Mouse (Mus musculus) midbrain, embryonic 11.5 days (tissue): ENCODE results near the gene Olfr923. TPM values are rescaled to one million over a fixed set of nuclear protein-coding genes. Genes with fewer than 3 reads are reported as not detected.
"Not testable (repeated sequence)": the region's sequence is repeated elsewhere in the genome, so short reads cannot be mapped to it uniquely, and the experiment has no call there.

Source experiments
- ATAC-seq: fragments of 200-750 bp; cut with Nextera tagmentation; 2 replicates; pipeline ENCODE4 v1.8.0; 2017; ENCODE audit warnings: moderate TSS enrichment, moderate library complexity; ENCODE audit not compliant: low FRiP score
- DNase-seq: peaks from one replicate; pipeline ENCODE4 v3.0.0; 2015; ENCODE audit warnings: low spot score; ENCODE audit errors: missing footprints
- H3K27ac ChIP-seq: fragments of 300-500 bp; sonication (generic); 2 replicates; pipeline ENCODE4 v1.5.1; 2014; ENCODE audit warnings: low read depth, low read length
- H3K27me3 ChIP-seq: fragments of 300-500 bp; sonication (generic); 2 replicates; pipeline ENCODE4 v1.6.1; 2014; ENCODE audit warnings: mild to moderate bottlenecking, low read length, moderate library complexity, mixed read lengths; ENCODE audit not compliant: control insufficient read depth, insufficient read depth
- H3K36me3 ChIP-seq: fragments of 300-500 bp; sonication (generic); 2 replicates; pipeline ENCODE4 v1.6.1; 2014; ENCODE audit warnings: mild to moderate bottlenecking, low read length, moderate library complexity, mixed read lengths; ENCODE audit not compliant: control insufficient read depth, insufficient read depth
- H3K4me1 ChIP-seq: fragments of 300-500 bp; sonication (generic); 2 replicates; pipeline ENCODE4 v1.6.1; 2014; ENCODE audit warnings: low read length; ENCODE audit not compliant: control insufficient read depth, insufficient read depth
- H3K4me2 ChIP-seq: fragments of 300-500 bp; sonication (generic); 2 replicates; pipeline ENCODE4 v1.6.1; 2014; ENCODE audit warnings: mild to moderate bottlenecking, moderate library complexity
- H3K4me3 ChIP-seq: fragments of 300-500 bp; sonication (generic); 2 replicates; pipeline ENCODE4 v1.5.1; 2014; ENCODE audit warnings: low read depth, low read length
- H3K9ac ChIP-seq: fragments of 300-500 bp; sonication (generic); 2 replicates; pipeline ENCODE4 v1.6.1; 2014; ENCODE audit warnings: low read length
- H3K9me3 ChIP-seq: fragments of 300-500 bp; sonication (generic); 2 replicates; pipeline ENCODE4 v1.6.1; 2016; ENCODE audit warnings: low read length; ENCODE audit not compliant: control insufficient read depth
- WGBS: fragments of 180-500 bp; shearing (Covaris S2); extraction: QIAGEN DNeasy Blood & Tissue Kit; methylation state at CpG from one replicate; pipeline ENCODE4 v1.1.7; 2014; 5-methylcytosine and 5-hydroxymethylcytosine counted together
- polyA plus RNA-seq: library from polyadenylated mRNA; unstranded; fragments of >200 nt; fragmentation: Nextera tagmentation; extraction: Ambion mirVana; gene quantifications from 2 replicates; pipeline ENCODE4 v1.2.1, GENCODE M21; 2014

Olfr923 gene
- polyA plus RNA-seq, result not detected in 2 replicates

GRCm38 (mm10) chr9:38826245-38826644 is at the start of gene Olfr923:
Olfr923 (plus strand) TSS chr9:38826545.
- H3K27ac ChIP-seq, result no peak within 1 kb of the TSS
- no peaks in the 10 kb centered on the region for H3K36me3 ChIP-seq
- H3K4me1 ChIP-seq, result no peaks in the 10 kb centered on the region
- ATAC-seq (no peak), DNase-seq (peak; percentile 17)
- H3K4me2 ChIP-seq, result no peak within 1 kb of the TSS
- 80% methylated on average over 1 of the region's 1 CpGs for WGBS
- no peaks in the 10 kb centered on the region for H3K9me3 ChIP-seq
- H3K27me3 ChIP-seq, result no peaks in the 10 kb centered on the region
- H3K9ac ChIP-seq, result no peak within 1 kb of the TSS
- H3K4me3 ChIP-seq, result no peak within 1 kb of the TSS

- ATAC-seq (no peak), DNase-seq (no peak)
- H3K9me3 ChIP-seq, result no peaks in the 10 kb centered on the region
- 92% methylated on average over 2 of the region's 2 CpGs for WGBS
- no peak overlapping the region for H3K4me2 ChIP-seq
- H3K36me3 ChIP-seq, result no peaks in the 10 kb centered on the region
- no peak overlapping the region for H3K9ac ChIP-seq
- H3K4me1 ChIP-seq, result no peaks in the 10 kb centered on the region
- H3K4me3 ChIP-seq, result no peak overlapping the region
- no peak overlapping the region for H3K27ac ChIP-seq
- no peaks in the 10 kb centered on the region for H3K27me3 ChIP-seq
Observed at GRCm38 (mm10) chr9:38792689-38793088, 33.7 kb upstream of the Olfr923 start.

GRCm38 (mm10) chr9:38805696-38806095 is 20.6 kb upstream of the Olfr923 start:
- ATAC-seq (no peak), DNase-seq (no peak)
- H3K4me1 ChIP-seq, result no peaks in the 10 kb centered on the region

GRCm38 (mm10) chr9:38814314-38814713 is 12.0 kb upstream of the Olfr923 start, which contains the start of gene Olfr922:
Olfr922 (plus strand) TSS chr9:38814614.
- no peak for ATAC-seq
- no peaks in the 10 kb centered on the region for H3K9me3 ChIP-seq
- H3K27ac ChIP-seq, result no peak within 1 kb of the TSS
- no peak within 1 kb of the TSS for H3K9ac ChIP-seq
- no peak within 1 kb of the TSS for H3K4me2 ChIP-seq
- 73% methylated on average over 2 of the region's 2 CpGs for WGBS
- no peaks in the 10 kb centered on the region for H3K4me1 ChIP-seq
- no peaks in the 10 kb centered on the region for H3K36me3 ChIP-seq
- no peak for DNase-seq
- H3K27me3 ChIP-seq, result no peaks in the 10 kb centered on the region
- H3K4me3 ChIP-seq, result no peak within 1 kb of the TSS

More at GRCm38 (mm10) chr9:38805696-38806095, 20.6 kb upstream of the Olfr923 start:
- Histone ChIP-seq H3K9ac (no peak overlapping the region), H3K4me3 (no peak overlapping the region), H3K9me3 (no peaks in the 10 kb centered on the region), H3K27ac (no peak overlapping the region), H3K4me2 (no peak overlapping the region), H3K27me3 (no peaks in the 10 kb centered on the region), H3K36me3 (no peaks in the 10 kb centered on the region)

GRCm38 (mm10) chr9:38815458-38815986 is 10.8 kb upstream of the Olfr923 start:
- Histone ChIP-seq H3K9me3 (no peaks in the 10 kb centered on the region), H3K4me3 (no peak overlapping the region), H3K4me1 (no peaks in the 10 kb centered on the region), H3K27me3 (no peaks in the 10 kb centered on the region), H3K27ac (no peak overlapping the region), H3K4me2 (no peak overlapping the region), H3K36me3 (no peaks in the 10 kb centered on the region), H3K9ac (no peak overlapping the region)
- WGBS, result 88% methylated on average over 1 of the region's 1 CpGs
- DNase-seq (no peak), ATAC-seq (no peak)

GRCm38 (mm10) chr9:38833027-38833426 is 6.7 kb downstream of the Olfr923 start:
- H3K27ac ChIP-seq, result no peak overlapping the region
- WGBS, result 76% methylated on average over 2 of the region's 2 CpGs
- no peak overlapping the region for H3K4me3 ChIP-seq
- DNase-seq (no peak), ATAC-seq (no peak)
- H3K27me3 ChIP-seq, result no peaks in the 10 kb centered on the region
- H3K9me3 ChIP-seq, result no peaks in the 10 kb centered on the region
- H3K4me1 ChIP-seq, result no peaks in the 10 kb centered on the region
- H3K9ac ChIP-seq, result no peak overlapping the region
- H3K36me3 ChIP-seq, result no peaks in the 10 kb centered on the region
- H3K4me2 ChIP-seq, result no peak overlapping the region

- no peak within 1 kb of the TSS for H3K27ac ChIP-seq
- H3K27me3 ChIP-seq, result no peaks in the 10 kb centered on the region
- no peak within 1 kb of the TSS for H3K4me2 ChIP-seq
- H3K9me3 ChIP-seq, result no peaks in the 10 kb centered on the region
- H3K4me3 ChIP-seq, result no peak within 1 kb of the TSS
- no peaks in the 10 kb centered on the region for H3K36me3 ChIP-seq
- H3K9ac ChIP-seq, result no peak within 1 kb of the TSS
- no peaks in the 10 kb centered on the region for H3K4me1 ChIP-seq
- DNase-seq, result no peak
- WGBS, result 87% methylated on average over 1 of the region's 1 CpGs
- ATAC-seq, result no peak
Observed at GRCm38 (mm10) chr9:38844149-38844548, 17.8 kb downstream of the Olfr923 start, which contains the start of gene Olfr924. Olfr924 (plus strand) TSS chr9:38844449.

- H3K9ac ChIP-seq, result no peak within 1 kb of the TSS
- no peaks in the 10 kb centered on the region for H3K4me1 ChIP-seq
- no peaks in the 10 kb centered on the region for H3K36me3 ChIP-seq
- H3K9me3 ChIP-seq, result no peaks in the 10 kb centered on the region
- no peak within 1 kb of the TSS for H3K27ac ChIP-seq
- no peak within 1 kb of the TSS for H3K4me3 ChIP-seq
- ATAC-seq (no peak), DNase-seq (no peak)
- H3K4me2 ChIP-seq, result no peak within 1 kb of the TSS
- no peaks in the 10 kb centered on the region for H3K27me3 ChIP-seq
Observed at GRCm38 (mm10) chr9:38854760-38855159, 28.4 kb downstream of the Olfr923 start, which contains the start of gene Olfr26. Olfr26 (plus strand) TSS chr9:38855060.

GRCm38 (mm10) chr9:38874880-38875279 is 48.5 kb downstream of the Olfr923 start:
- ATAC-seq, H3K36me3 ChIP-seq, H3K9me3 ChIP-seq, H3K4me1 ChIP-seq, H3K4me2 ChIP-seq, DNase-seq, H3K9ac ChIP-seq, H3K4me3 ChIP-seq, H3K27ac ChIP-seq, H3K27me3 ChIP-seq: not testable (repeated sequence)
- WGBS, result 56% methylated on average over 2 of the region's 2 CpGs
